Mouse (Mus musculus): ENCODE data around the gene Tst. TPM values are rescaled to one million over a fixed set of nuclear protein-coding genes. Genes with fewer than 3 reads are reported as not detected.

Tst gene
- polyA plus RNA-seq, 1 experiment: 9.8 TPM

DNA sequence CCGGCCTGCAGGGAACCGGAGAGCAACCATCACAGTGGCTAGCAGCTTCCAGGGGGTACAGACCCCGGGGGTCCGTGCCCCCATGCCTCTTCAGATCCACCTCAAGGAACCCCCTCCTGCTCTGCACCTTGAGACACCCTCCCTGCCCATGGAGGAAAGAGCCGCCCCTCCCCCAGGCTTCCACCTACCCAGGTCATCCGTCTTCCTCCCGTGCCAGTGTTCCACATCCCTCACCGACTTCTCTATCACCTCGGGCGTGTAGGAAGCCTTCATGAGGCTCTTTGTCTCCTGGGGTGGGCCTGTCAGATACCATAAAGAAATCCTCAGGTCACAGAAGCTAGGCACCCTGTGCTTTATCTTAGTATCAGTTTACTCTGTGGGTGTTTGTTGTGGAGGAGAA, 27.2 kb downstream of the Tst start:
- peaks cover 35% of the 10 kb centered on the region for H3K27me3 ChIP-seq (ENCODE audit: control insufficient read depth, insufficient read depth, insufficient read length)
- no peaks in the 10 kb centered on the region for H3K36me3 ChIP-seq (ENCODE audit: control insufficient read depth, insufficient read depth)
- no peak overlapping the region for H3K4me2 ChIP-seq (ENCODE audit: low read depth)
- TF ChIP-seq TCF3 (IDR thresholded peaks at IDR 0.05; ENCODE audit: insufficient read length, low read depth) (no peak), MYOD1 (IDR thresholded peaks at IDR 0.05; ENCODE audit: control insufficient read depth in 1 of 3, insufficient read length in 2 of 3, low read depth in 2 of 3) (no peak), USF1 (IDR thresholded peaks at IDR 0.05; ENCODE audit: low read depth) (no peak), MYOG (IDR thresholded peaks at IDR 0.05; ENCODE audit: control insufficient read depth in 1 of 3, insufficient read depth in 1 of 3, insufficient read length in 2 of 3, low read depth in 2 of 3) (no peak), SRF (IDR thresholded peaks at IDR 0.05; ENCODE audit: control insufficient read depth, insufficient read length, low read depth) (no peak), TCF12 (IDR thresholded peaks at IDR 0.05; ENCODE audit: insufficient read depth, poor library complexity, severe bottlenecking) (no peak), MAX (IDR thresholded peaks at IDR 0.05; ENCODE audit: low read depth) (no peak), REST (IDR thresholded peaks at IDR 0.05; ENCODE audit: insufficient read depth, insufficient read length) (no peak), E2F4 (IDR thresholded peaks at IDR 0.05; ENCODE audit: insufficient read depth) (no peak), POLR2A (IDR thresholded peaks at IDR 0.05; ENCODE audit: insufficient read length, low read depth) (no peak), POLR2AphosphoS2 (IDR thresholded peaks at IDR 0.05; ENCODE audit: insufficient read length, low read depth) (no peak), CEBPB (IDR thresholded peaks at IDR 0.05; ENCODE audit: insufficient read depth, poor library complexity, severe bottlenecking) (no peak)
- H3K79me2 ChIP-seq (ENCODE audit: control insufficient read depth, insufficient read depth): no peaks in the 10 kb centered on the region
- H3K4me3 ChIP-seq: no peak overlapping the region
- H3ac ChIP-seq (ENCODE audit: control insufficient read depth, insufficient read length): no peak overlapping the region

DNA sequence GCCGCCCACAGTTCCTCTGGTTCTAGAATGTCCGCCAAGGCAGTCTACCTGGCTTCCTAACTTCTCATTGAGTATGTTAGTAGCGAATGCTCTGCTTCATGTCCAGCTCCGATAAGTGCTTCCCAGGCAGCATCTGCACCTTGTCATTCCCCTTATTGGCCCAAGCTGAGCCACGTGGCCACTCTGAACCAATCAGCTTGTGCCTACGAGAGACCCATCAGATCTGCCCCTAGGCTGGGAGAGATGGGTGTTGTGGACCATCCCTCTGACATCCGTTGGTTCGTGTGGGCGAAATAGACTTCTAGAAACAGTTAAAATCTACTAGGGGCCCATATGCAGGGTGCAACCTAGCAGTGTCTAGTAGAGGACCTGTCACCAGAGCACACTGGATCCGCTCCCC, 27.8 kb downstream of the Tst start:
- no peak overlapping the region for H3K4me3 ChIP-seq
- no peaks in the 10 kb centered on the region for H3K36me3 ChIP-seq (ENCODE audit: control insufficient read depth, insufficient read depth)
- no peak for TF ChIP-seq TCF3 (IDR thresholded peaks at IDR 0.05; ENCODE audit: insufficient read length, low read depth)
- no peak for TF ChIP-seq POLR2A (IDR thresholded peaks at IDR 0.05; ENCODE audit: insufficient read length, low read depth)
- no peak for TF ChIP-seq CEBPB (IDR thresholded peaks at IDR 0.05; ENCODE audit: insufficient read depth, poor library complexity, severe bottlenecking)
- TF ChIP-seq USF1 (IDR thresholded peaks at IDR 0.05; ENCODE audit: low read depth): no peak
- no peak for TF ChIP-seq MAX (IDR thresholded peaks at IDR 0.05; ENCODE audit: low read depth)
- no peak for TF ChIP-seq TCF12 (IDR thresholded peaks at IDR 0.05; ENCODE audit: insufficient read depth, poor library complexity, severe bottlenecking)
- no peak for TF ChIP-seq MYOG (IDR thresholded peaks at IDR 0.05; ENCODE audit: control insufficient read depth in 1 of 3, insufficient read depth in 1 of 3, insufficient read length in 2 of 3, low read depth in 2 of 3)
- no peak for TF ChIP-seq SRF (IDR thresholded peaks at IDR 0.05; ENCODE audit: control insufficient read depth, insufficient read length, low read depth)
- TF ChIP-seq E2F4 (IDR thresholded peaks at IDR 0.05; ENCODE audit: insufficient read depth): no peak
- no peaks in the 10 kb centered on the region for H3K79me2 ChIP-seq (ENCODE audit: control insufficient read depth, insufficient read depth)
- peaks cover 36% of the 10 kb centered on the region for H3K27me3 ChIP-seq (ENCODE audit: control insufficient read depth, insufficient read depth, insufficient read length)
- no peak overlapping the region for H3ac ChIP-seq (ENCODE audit: control insufficient read depth, insufficient read length)
- H3K4me2 ChIP-seq (ENCODE audit: low read depth): no peak overlapping the region

DNA sequence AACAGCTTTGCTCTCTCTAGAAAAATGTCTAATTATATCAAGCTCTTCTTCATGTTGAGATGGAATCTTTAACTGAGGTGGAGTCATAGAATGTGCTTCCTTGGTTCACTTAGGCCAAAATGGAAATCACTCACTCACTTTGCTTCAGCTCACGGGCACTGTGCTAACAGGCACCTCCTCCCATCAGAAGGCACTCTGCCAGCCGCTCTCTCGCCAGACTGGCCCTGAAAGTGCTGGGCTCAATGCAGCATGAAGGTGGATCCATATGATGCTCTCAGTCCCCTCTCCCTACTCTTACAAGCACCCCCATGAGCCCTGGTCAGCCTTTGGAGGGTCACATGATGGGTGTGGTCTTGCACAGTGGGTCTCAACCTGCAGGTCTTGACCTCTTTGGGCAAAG, 31.5 kb downstream of the Tst start:
- no peak overlapping the region for H3K4me3 ChIP-seq
- no peak overlapping the region for H3ac ChIP-seq (ENCODE audit: control insufficient read depth, insufficient read length)
- no peak for TF ChIP-seq MYOG (IDR thresholded peaks at IDR 0.05; ENCODE audit: control insufficient read depth in 1 of 3, insufficient read depth in 1 of 3, insufficient read length in 2 of 3, low read depth in 2 of 3)
- TF ChIP-seq POLR2A (IDR thresholded peaks at IDR 0.05; ENCODE audit: insufficient read length, low read depth): no peak
- no peak for TF ChIP-seq MAX (IDR thresholded peaks at IDR 0.05; ENCODE audit: low read depth)
- TF ChIP-seq E2F4 (IDR thresholded peaks at IDR 0.05; ENCODE audit: insufficient read depth): no peak
- TF ChIP-seq TCF3 (IDR thresholded peaks at IDR 0.05; ENCODE audit: insufficient read length, low read depth): no peak
- H3K27me3 ChIP-seq (ENCODE audit: control insufficient read depth, insufficient read depth, insufficient read length): peaks cover 41% of the 10 kb centered on the region
- H3K36me3 ChIP-seq (ENCODE audit: control insufficient read depth, insufficient read depth): no peaks in the 10 kb centered on the region
- H3K79me2 ChIP-seq (ENCODE audit: control insufficient read depth, insufficient read depth): no peaks in the 10 kb centered on the region
- no peak overlapping the region for H3K4me2 ChIP-seq (ENCODE audit: low read depth)

DNA sequence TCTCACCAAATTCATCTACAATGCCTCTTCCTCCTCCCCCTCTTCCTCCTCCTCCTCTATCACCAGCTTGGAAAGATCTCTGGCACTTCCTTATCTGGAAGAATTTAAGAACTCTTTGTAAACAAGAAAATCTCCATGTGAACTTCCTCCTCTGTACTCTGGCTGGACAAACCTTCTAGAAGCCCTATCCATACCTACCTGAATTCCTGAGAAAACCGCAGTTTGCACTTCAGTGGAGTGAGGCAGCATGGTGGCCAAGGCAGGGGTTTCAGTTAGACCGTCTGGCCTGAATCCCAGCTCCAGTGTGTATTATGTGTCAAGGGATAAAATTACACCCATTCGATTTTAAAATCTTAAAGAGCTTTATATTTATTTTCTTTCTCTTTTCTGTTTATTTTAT, 32.9 kb downstream of the Tst start:
- H3K4me3 ChIP-seq: no peak overlapping the region
- no peak for TF ChIP-seq TCF3 (IDR thresholded peaks at IDR 0.05; ENCODE audit: insufficient read length, low read depth)
- TF ChIP-seq POLR2A (IDR thresholded peaks at IDR 0.05; ENCODE audit: insufficient read length, low read depth): no peak
- TF ChIP-seq E2F4 (IDR thresholded peaks at IDR 0.05; ENCODE audit: insufficient read depth): no peak
- TF ChIP-seq MAX (IDR thresholded peaks at IDR 0.05; ENCODE audit: low read depth): no peak
- no peak for TF ChIP-seq USF1 (IDR thresholded peaks at IDR 0.05; ENCODE audit: low read depth)
- TF ChIP-seq SRF (IDR thresholded peaks at IDR 0.05; ENCODE audit: control insufficient read depth, insufficient read length, low read depth): no peak
- no peak for TF ChIP-seq TCF12 (IDR thresholded peaks at IDR 0.05; ENCODE audit: insufficient read depth, poor library complexity, severe bottlenecking)
- TF ChIP-seq POLR2AphosphoS2 (IDR thresholded peaks at IDR 0.05; ENCODE audit: insufficient read length, low read depth): no peak
- no peak for TF ChIP-seq REST (IDR thresholded peaks at IDR 0.05; ENCODE audit: insufficient read depth, insufficient read length)
- no peak for TF ChIP-seq MYOG (IDR thresholded peaks at IDR 0.05; ENCODE audit: control insufficient read depth in 1 of 3, insufficient read depth in 1 of 3, insufficient read length in 2 of 3, low read depth in 2 of 3)
- TF ChIP-seq CEBPB (IDR thresholded peaks at IDR 0.05; ENCODE audit: insufficient read depth, poor library complexity, severe bottlenecking): no peak
- no peak for TF ChIP-seq MYOD1 (IDR thresholded peaks at IDR 0.05; ENCODE audit: control insufficient read depth in 1 of 3, insufficient read length in 2 of 3, low read depth in 2 of 3)
- H3K4me2 ChIP-seq (ENCODE audit: low read depth): no peak overlapping the region
- H3K79me2 ChIP-seq (ENCODE audit: control insufficient read depth, insufficient read depth): no peaks in the 10 kb centered on the region
- H3K27me3 ChIP-seq (ENCODE audit: control insufficient read depth, insufficient read depth, insufficient read length): peaks cover 35% of the 10 kb centered on the region
- no peaks in the 10 kb centered on the region for H3K36me3 ChIP-seq (ENCODE audit: control insufficient read depth, insufficient read depth)
- H3ac ChIP-seq (ENCODE audit: control insufficient read depth, insufficient read length): no peak overlapping the region

DNA sequence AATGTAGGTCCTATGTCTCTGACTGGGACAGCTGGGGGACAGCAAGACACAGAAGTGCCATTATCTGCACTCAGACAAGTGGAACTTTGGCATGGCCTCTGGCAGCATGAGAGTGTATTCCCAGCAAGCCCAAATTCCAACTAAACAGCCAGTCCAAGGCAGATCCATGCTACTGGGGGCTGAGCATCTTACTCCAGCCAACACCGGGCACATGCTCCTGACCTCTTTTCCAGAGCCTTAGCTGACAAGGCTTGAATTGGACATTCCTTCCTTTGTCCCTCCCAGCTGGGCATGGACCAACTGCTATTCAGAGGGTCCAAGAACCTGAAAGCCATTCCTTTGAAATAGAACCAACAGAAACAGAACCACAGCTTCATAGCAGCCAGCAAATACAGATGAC, 36.1 kb downstream of the Tst start:
- Histone ChIP-seq H3K79me2 (ENCODE audit: control insufficient read depth, insufficient read depth) (no peaks in the 10 kb centered on the region), H3ac (ENCODE audit: control insufficient read depth, insufficient read length) (no peak overlapping the region), H3K4me3 (no peak overlapping the region), H3K27me3 (ENCODE audit: control insufficient read depth, insufficient read depth, insufficient read length) (peaks cover 27% of the 10 kb centered on the region), H3K36me3 (ENCODE audit: control insufficient read depth, insufficient read depth) (no peaks in the 10 kb centered on the region), H3K4me2 (ENCODE audit: low read depth) (no peak overlapping the region)
- no peak for TF ChIP-seq CEBPB (IDR thresholded peaks at IDR 0.05; ENCODE audit: insufficient read depth, poor library complexity, severe bottlenecking)
- TF ChIP-seq POLR2A (IDR thresholded peaks at IDR 0.05; ENCODE audit: insufficient read length, low read depth): no peak
